Mouse (Mus musculus) cerebellum, postnatal 36 days (tissue): ENCODE data around the gene Serpinb1c.
"Not testable (repeated sequence)": the region's sequence is repeated elsewhere in the genome, so short reads cannot be mapped to it uniquely, and the experiment has no call there.

Experiments
- DNase-seq, 2 experiments: peaks; one replicate each; pipeline ENCODE4 v3.0.0; 2021 to 2022; ENCODE audit warnings: mixed read lengths in 2 of 2

The Serpinb1c gene

GRCm38 (mm10) chr13:32864529-32864928, 33.5 kb downstream of the Serpinb1c start:
- DNase-seq: not testable (repeated sequence)

DNA sequence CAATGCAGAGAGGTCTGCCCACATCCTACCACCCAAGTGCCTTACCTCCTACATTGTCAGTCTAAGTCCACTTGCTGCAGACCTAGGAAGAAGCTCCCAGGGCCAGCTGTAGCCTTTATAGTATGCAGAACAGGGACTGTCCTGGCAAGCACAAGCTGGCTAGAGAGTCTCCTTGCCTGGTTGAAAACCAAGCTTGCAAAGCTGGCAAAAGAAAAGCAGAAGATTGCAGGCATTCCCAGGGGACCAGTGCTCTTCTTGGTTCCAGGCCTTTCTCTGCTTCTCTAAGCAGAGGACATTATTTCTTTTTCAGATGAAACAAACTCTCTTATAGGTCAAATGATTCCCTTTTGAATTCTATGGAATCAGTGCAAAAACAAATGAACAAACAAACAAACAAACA, 34.6 kb downstream of the Serpinb1c start:
- no peak for DNase-seq

- DNase-seq: no peak
Observed at GRCm38 (mm10) chr13:32860821-32861220, 37.2 kb downstream of the Serpinb1c start.

- no peak for DNase-seq
Observed at GRCm38 (mm10) chr13:32853073-32853472, 44.9 kb downstream of the Serpinb1c start.

GRCm38 (mm10) chr13:32852539-32852938, 45.5 kb downstream of the Serpinb1c start:
- DNase-seq: no peak

DNA sequence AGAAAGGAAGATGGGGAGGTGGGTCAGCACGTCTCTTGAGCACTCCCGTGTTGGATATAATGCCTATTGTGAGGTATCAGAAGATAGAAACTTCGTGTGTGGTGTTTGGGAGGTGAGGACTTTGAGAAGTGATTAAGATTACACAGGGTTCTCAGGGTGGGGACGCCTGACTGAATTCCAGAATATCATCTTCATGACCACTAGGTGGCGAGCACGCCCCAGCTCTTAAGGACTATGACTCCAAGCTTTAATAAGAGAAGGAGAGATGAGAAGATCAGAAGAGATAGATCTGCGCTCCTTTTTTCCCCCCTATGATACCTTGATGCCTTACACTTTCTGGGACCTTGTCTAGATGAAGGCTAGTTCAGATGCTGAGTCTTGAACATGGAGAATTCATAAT, 46.0 kb downstream of the Serpinb1c start:
- peak; percentile 19 to 32 for DNase-seq

DNA sequence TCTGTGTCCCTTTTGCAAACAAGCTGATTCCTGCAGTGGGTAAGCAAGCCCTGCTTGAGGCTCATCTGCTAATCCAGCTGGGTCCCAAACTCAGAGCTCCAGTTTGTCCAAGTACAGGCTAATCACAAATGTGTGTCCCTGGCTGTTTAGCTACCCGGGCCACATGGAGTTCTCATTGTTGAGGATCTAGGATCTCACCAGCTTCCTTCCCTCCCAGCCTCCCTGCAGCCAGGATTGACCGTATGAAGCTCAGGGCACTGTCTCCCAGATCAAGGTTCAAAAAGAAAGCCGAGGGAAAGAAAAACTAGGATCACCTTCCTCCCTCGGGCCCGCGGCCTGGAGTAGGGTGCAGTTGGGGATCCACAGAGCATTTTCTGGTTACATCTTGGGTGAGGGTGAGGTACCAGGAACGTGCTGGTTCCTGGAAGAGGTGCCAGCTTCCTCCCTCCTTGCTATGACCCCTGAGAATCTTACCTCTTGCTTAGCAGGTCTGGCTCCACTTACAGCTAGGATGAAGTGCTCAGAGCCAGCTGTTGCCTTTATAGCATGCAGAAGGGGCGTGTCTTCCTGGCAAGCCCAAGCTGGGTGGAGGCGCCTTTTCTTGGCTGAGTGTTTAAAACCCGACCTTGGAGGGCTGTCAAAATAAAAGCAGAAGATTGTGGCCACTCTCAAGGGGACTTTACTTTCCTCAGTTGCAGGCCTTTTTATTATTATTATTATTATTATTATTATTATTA, 47.2 kb downstream of the Serpinb1c start, which contains the start of gene Serpinb1a:
Gene Serpinb1a (minus strand): TSS at position 518 of the 737 bp plus-strand sequence.
- no peak for DNase-seq

GRCm38 (mm10) chr13:32850156-32850555, 47.9 kb downstream of the Serpinb1c start:
- no peak for DNase-seq

DNA sequence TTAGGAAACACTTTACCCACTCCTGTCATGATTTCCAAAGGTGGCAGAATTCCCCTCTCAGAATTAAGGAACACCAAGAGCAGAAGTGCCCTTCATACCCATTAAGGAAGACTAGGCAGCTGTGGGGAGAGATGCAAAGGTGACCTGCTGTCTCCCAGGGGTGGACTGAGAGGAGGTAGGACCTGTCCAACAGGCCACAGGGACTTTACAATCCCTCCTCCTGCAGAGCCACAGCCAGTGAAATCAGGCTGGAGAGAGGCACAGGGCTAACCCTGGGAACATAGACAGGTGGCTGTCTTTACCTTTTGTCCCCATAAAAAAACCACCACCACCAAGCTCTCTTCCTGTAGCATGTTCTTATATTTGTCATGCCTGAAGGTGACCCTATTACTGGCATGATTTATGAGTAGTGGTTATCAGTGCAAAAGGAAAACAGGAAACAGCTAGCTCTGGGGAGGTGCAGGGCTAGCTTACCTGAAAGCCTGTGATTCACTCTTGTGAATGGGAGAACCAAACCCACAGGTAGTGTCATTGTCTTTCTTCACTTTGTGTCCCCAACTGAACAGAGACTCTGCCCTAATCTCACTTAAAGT, 48.4 kb downstream of the Serpinb1c start:
- no peak for DNase-seq

DNA sequence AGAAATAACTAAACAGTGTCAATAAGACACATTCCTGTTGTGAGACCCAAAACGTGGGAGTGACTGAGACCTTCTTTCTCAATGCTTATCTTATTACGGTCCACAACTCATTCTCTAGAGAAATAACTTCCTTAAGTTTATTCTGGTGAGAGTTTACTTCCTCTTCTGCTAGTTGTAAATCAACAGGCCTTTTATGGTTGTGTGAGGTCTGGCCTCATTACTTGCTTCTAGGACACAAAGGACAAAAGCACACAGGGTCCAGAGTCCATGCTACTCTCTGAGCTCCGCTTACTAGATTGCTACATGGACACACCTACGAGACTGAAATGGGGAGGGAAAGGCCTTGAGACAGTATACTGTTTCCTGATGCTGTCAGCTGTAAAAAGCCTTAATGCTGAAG, 48.9 kb downstream of the Serpinb1c start:
- no peak for DNase-seq

DNA sequence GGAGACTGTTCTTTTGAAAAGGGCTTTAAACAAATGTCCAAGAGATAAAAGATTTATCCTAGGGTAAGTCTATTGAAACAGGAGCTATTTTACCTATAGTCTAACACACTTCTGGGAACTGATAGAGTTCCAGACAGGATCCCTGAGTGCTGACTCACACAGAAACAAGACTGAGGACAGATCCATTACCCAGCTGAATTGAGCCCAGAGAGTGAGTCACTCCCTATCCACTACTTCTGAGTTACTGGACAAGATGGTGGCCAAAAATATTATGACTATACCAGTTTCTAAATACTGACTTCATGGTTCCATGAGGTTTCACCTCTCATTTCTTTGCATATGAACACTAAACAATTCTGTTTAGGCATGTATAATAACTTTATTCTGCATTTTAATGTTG, 51.8 kb downstream of the Serpinb1c start:
- DNase-seq: no peak

DNA sequence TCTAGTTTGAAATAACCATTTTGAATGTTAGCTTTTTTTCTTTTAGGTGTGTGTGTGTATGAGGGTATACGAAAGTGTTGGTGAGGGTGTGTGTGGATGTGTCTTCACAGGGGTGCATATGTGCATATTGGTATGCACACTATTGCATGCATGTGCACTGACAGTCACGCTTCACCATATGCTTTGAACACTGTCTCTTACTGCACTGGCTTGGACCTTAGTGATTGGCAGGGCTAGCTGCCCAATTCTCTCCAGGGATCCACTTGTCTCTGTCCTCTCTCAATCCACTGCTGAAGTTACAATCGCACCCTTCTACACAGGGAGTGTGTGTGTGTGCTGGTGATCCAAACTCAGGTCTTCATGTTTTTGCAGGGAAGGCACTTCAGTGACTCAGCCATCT, 56.7 kb downstream of the Serpinb1c start:
- DNase-seq: no peak

- no peak for DNase-seq
Observed at GRCm38 (mm10) chr13:32839314-32839713, 58.7 kb downstream of the Serpinb1c start.

GRCm38 (mm10) chr13:32834513-32834912, 63.5 kb downstream of the Serpinb1c start:
- DNase-seq: no peak

DNA sequence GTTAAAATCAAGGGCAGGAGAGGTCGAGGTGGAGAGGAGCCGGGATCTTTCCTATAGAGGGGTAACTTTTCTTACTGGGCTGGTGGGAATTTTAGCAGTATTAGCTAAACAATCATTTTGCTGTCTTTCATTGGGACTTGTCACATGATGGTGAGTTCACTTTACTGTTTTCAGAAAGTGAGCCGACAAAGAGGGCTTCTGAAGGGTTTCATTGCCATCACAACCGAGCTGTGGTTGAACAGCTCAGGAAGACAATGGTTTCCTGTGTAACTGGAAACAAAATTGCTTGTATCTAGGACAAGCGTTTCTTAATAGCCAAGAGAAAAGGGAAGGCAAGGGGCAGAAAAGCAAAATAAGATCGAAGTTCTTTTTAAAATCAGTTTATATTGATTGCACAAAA, 64.8 kb downstream of the Serpinb1c start:
- no peak for DNase-seq

GRCm38 (mm10) chr13:32832776-32833175, 65.2 kb downstream of the Serpinb1c start:
- no peak for DNase-seq

- DNase-seq: no peak
Observed at GRCm38 (mm10) chr13:32831505-32832273, 66.3 kb downstream of the Serpinb1c start.
